Mouse (Mus musculus) cerebellum, adult 2 months (tissue): Measurements from ENCODE around the gene Cckbr. TPM values are rescaled to one million over a fixed set of nuclear protein-coding genes. Genes with fewer than 3 reads are reported as not detected.

Source experiments
- DNase-seq, 2 experiments: peaks; one replicate each; pipeline ENCODE4 v3.0.0; 2021
- H3K27ac ChIP-seq: fragments of 200-500 bp; 2 replicates; pipeline ENCODE4 v1.5.1; 2012; ENCODE audit warnings: low read length, control low read depth, inconsistent platforms; ENCODE audit not compliant: insufficient read depth
- H3K27me3 ChIP-seq: fragments of 200-500 bp; 2 replicates; pipeline ENCODE4 v1.6.1; 2012; ENCODE audit warnings: inconsistent platforms, mild to moderate bottlenecking, low read length, moderate library complexity; ENCODE audit not compliant: control insufficient read depth, insufficient read depth
- H3K4me1 ChIP-seq: fragments of 200-500 bp; 2 replicates; pipeline ENCODE4 v1.6.1; 2011; ENCODE audit warnings: low read length; ENCODE audit not compliant: control insufficient read depth, insufficient read depth
- H3K4me3 ChIP-seq: fragments of 200-500 bp; replicated peaks from 2 replicates; pipeline ENCODE3; 2011; ENCODE audit warnings: mild to moderate bottlenecking, low read depth, low read length, control low read depth; ENCODE audit not compliant: insufficient read depth
- CTCF ChIP-seq: fragments of 200-500 bp; IDR thresholded peaks from 2 replicates; pipeline ENCODE4 v1.5.1; 2011; ENCODE audit warnings: low read depth, mild to moderate bottlenecking, control low read depth, low read length, moderate library complexity, borderline replicate concordance; ENCODE audit not compliant: insufficient read depth
- POLR2A ChIP-seq: fragments of 200-500 bp; IDR thresholded peaks from 2 replicates; pipeline ENCODE4 v1.6.1; 2011; ENCODE audit warnings: low read length, control low read depth, borderline replicate concordance; ENCODE audit not compliant: insufficient read depth
- WGBS: fragments of 180-500 bp; shearing (Covaris S2); methylation state at CpG from one replicate; pipeline ENCODE4 v1.1.7; 2018; 5-methylcytosine and 5-hydroxymethylcytosine counted together
- polyA plus RNA-seq: library from polyadenylated mRNA; depleted of rRNA; stranded (reverse); fragments of >200 nt; gene quantifications from 2 replicates; pipeline ENCODE4 v1.2.3, GENCODE M21; 2012; rRNA removed

The Cckbr gene
- polyA plus RNA-seq, 1 experiment: 8.5 TPM

DNA sequence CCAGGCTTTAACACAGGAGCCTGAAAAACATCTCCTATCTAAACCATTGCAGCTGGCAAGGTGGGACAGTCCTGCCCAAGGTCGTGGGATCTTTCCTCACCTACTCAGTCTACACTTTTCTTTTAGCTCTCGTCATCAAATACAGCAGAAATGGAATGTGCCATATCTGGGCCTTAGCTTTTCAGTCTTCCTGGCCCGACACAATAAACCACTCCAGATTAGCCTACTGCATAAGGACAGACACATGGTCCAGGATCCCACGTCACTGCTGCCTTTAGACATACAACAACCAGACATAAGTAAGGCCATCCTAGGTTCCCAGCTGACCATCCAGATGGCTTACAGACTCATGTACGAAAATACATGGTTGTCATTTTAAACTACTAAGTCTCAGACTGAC, 84.6 kb downstream of the Cckbr start:
- H3K4me1 ChIP-seq: no peaks in the 10 kb centered on the region
- H3K27me3 ChIP-seq: no peaks in the 10 kb centered on the region
- DNase-seq: no peak
- no peak overlapping the region for H3K27ac ChIP-seq
- H3K4me3 ChIP-seq: no peak overlapping the region
- WGBS: 82% methylated on average over 5 of the region's 5 CpGs
- no peak for TF ChIP-seq CTCF
- no peak for TF ChIP-seq POLR2A

DNA sequence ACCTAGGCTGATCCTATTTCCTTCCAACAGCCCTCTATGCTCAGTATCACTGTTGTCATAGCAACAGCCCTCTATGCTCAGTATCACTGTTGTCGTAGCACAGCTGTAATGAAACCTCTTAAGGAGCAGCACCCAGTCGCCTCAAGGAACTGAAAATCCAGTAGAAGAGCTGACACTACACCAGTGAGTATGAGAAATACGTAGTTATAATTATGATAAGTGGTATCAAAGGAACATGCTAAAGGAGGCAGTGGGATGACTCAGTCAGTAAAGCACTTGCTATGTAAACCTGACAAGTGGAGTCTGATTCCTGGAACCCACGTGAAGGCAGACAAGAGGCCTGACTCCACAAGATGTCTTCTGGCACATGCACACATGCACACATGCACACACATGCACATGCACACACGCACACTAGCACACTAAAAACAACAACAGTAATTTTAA, 88.3 kb downstream of the Cckbr start:
- H3K27me3 ChIP-seq: no peaks in the 10 kb centered on the region
- no peak for TF ChIP-seq CTCF
- no peak for TF ChIP-seq POLR2A
- no peak overlapping the region for H3K27ac ChIP-seq
- H3K4me3 ChIP-seq: no peak overlapping the region
- H3K4me1 ChIP-seq: no peaks in the 10 kb centered on the region
- WGBS: 65% methylated on average over 5 of the region's 5 CpGs
- no peak for DNase-seq

DNA sequence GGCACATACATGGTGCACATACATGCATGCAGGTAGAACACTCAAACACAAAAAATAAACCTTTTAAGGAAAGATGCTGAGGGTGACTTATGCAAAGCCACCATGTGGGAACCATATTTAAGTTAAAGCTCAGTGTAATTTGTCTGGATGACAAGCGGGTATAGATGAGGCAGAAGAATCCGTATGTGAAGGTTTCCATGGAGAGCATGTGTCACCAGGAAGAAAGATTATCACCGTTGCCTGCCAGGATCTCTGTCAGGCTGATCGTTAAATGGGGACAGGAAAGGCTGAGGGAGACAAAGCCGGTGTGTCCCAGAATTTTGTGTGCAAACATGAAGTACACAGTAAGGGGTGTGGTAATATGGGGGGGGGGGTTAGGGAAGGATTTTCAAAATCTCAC, 89.0 kb downstream of the Cckbr start:
- WGBS: 30% methylated on average over 5 of the region's 5 CpGs
- Histone ChIP-seq H3K4me1 (no peaks in the 10 kb centered on the region), H3K4me3 (no peak overlapping the region), H3K27ac (no peak overlapping the region), H3K27me3 (no peaks in the 10 kb centered on the region)
- TF ChIP-seq CTCF: no peak
- TF ChIP-seq POLR2A: no peak
- no peak for DNase-seq

DNA sequence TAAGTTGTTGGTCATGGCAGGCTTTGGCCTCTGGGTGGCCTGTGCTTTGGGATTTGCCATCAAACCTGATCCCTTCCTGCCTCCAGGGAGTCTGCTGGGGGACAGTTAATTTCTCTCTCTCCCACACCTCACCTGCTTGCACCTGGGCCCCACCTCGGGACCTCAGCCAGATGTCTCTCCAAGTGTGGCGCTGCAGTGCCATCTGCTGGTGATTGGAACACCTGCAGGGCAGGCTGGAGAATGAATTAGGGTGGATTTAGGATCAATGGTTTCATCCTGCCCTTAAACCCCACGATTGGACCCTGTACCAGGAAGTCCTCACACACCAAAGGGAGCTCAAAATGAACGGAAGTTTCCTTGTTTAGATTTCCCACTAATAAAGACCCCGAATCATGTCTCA, 89.6 kb downstream of the Cckbr start:
- TF ChIP-seq CTCF (peak; percentile 93), POLR2A (no peak)
- Histone ChIP-seq H3K4me1 (no peaks in the 10 kb centered on the region), H3K4me3 (no peak overlapping the region), H3K27ac (no peak overlapping the region), H3K27me3 (no peaks in the 10 kb centered on the region)
- DNase-seq: peak; percentile 49 to 69
- 15% methylated on average over 5 of the region's 5 CpGs for WGBS

DNA sequence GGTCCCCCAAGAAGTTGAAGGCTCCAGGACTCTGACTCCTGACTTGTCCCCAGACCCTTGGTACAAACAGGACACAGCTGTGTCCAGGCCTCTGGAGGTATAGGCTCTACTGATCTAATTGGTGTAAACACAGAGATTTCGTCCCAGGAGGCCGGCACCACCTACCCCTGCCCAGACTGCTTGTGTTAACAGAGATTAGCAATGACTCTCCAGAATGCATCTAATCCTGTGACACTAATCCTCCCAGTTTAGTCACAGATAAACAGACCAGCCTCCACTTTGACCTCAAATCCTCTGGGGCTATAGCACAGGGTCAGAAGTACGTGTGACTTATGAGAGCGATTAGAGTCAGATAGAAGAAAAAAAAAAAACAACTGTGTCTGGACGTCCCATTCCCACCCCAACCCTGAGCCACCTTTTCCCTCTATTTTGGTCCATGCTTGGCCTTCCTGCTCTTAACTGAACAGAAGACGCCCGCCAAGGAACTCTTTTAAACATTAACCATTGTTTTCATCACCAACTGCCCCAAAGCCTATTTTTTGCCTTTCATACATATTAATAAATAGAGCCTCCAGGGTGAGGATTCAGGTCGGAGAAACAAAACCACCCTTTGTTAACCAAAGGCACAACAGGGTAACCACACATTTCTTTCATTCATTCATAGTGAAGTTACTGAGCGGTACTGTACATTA, 91.3 kb downstream of the Cckbr start:
- DNase-seq: no peak
- TF ChIP-seq CTCF: no peak
- no peak for TF ChIP-seq POLR2A
- H3K4me3 ChIP-seq: no peak overlapping the region
- WGBS: 76% methylated on average over 9 of the region's 9 CpGs
- H3K27me3 ChIP-seq: no peaks in the 10 kb centered on the region
- H3K4me1 ChIP-seq: no peaks in the 10 kb centered on the region
- H3K27ac ChIP-seq: no peak overlapping the region

DNA sequence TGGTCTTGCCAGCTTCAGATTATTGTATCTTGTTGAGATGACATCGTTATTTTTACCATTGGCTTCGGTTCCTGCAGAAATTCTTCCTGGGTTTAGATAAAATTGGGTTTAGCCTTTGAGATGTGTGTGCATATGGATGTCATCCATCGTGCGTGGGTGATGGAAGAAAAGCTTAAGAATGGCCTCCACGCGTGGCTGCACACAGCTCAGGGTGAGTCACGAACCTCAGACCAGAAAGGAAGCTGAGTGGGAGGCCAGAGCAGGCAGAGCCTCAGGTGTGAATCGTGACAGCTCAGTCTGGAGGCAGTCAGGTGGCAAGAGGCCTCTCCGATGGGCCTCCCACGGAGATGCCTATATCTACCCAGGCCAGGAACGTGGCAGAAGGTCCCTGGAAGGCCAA, 93.8 kb downstream of the Cckbr start:
- no peak for TF ChIP-seq CTCF
- no peak for TF ChIP-seq POLR2A
- 16% methylated on average over 11 of the region's 11 CpGs for WGBS
- no peaks in the 10 kb centered on the region for H3K4me1 ChIP-seq
- H3K27ac ChIP-seq: no peak overlapping the region
- DNase-seq: peak; percentile 55 to 85
- no peaks in the 10 kb centered on the region for H3K27me3 ChIP-seq
- no peak overlapping the region for H3K4me3 ChIP-seq

DNA sequence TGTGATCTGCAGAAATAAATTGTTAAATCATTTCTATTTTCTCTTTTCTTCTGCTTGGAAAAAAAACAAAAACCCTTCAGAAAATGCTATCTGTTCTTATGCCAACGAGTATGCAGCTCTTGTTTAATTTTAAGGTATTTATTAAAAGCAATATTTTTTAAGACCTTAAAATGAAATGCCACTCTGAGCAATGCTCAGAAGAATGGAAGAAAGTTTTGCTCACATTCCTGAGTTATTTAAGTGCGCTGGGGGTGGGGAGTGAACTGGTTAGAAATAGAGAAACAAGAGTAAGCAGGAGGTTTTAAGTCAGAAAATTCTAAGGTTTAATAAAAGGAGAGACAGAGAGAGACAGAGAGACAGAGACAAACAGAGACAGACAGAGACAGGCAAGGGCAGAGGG, 94.2 kb downstream of the Cckbr start:
- no peak for DNase-seq
- Histone ChIP-seq H3K4me3 (no peak overlapping the region), H3K27me3 (no peaks in the 10 kb centered on the region), H3K27ac (no peak overlapping the region; the same call in 1 of the 2 replicates), H3K4me1 (no peaks in the 10 kb centered on the region)
- 61% methylated on average over 2 of the region's 2 CpGs for WGBS
- TF ChIP-seq POLR2A (no peak), CTCF (no peak)

DNA sequence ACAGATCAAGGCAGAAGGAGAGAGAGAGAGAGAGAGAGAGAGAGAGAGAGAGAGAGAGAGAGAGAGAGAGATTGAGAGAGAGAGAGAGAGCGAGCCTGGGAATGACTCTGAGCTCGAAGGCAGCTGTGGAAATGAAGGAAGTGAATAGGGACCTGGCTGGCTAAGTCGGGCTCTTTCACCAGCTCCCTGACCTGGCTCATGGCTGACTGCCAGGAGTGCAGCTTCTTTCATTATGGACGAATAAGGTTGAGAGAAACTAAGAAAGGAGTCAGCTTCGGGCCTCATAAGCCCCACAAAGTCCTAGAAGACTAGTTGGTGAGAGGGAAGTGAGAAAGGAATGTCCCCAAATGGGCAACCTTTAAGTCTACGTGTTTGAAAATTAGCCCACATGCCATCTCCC, 94.7 kb downstream of the Cckbr start:
- TF ChIP-seq POLR2A (no peak), CTCF (no peak)
- WGBS: 38% methylated on average over 6 of the region's 6 CpGs
- Histone ChIP-seq H3K4me3 (no peak overlapping the region), H3K27me3 (no peaks in the 10 kb centered on the region), H3K27ac (no peak overlapping the region; the same call in 1 of the 2 replicates), H3K4me1 (no peaks in the 10 kb centered on the region)
- DNase-seq: peak in 1 of 2 experiments; percentile 29

Other genes with a start within 250 kb of the Cckbr start
- gene Olfr685, start 239.7 kb upstream of the Cckbr start, polyA plus RNA-seq: not detected in 2 replicates
- not detected in 2 replicates for gene Olfr686, start 218.2 kb upstream of the Cckbr start, polyA plus RNA-seq
- gene Olfr688, start 137.6 kb upstream of the Cckbr start, polyA plus RNA-seq: not detected in 2 replicates
- gene Olfr689, start 114.6 kb upstream of the Cckbr start, polyA plus RNA-seq: not detected in 2 replicates
- gene Olfr690, start 91.6 kb upstream of the Cckbr start, polyA plus RNA-seq: 0.43 and 0.60 TPM in 2 replicates
- gene Olfr691, start 83.5 kb upstream of the Cckbr start, polyA plus RNA-seq: 0.23 and 0.43 TPM in 2 replicates
- not detected in 2 replicates for gene Olfr692, start 57.5 kb upstream of the Cckbr start, polyA plus RNA-seq
- gene Gm5901, start 50.7 kb upstream of the Cckbr start, polyA plus RNA-seq: not detected in 2 replicates
- 36.3 and 37.2 TPM in 2 replicates for gene Fam160a2, start 25.7 kb upstream of the Cckbr start, polyA plus RNA-seq
- 0.89 and 1.1 TPM in 2 replicates for gene Cnga4, start 21.2 kb upstream of the Cckbr start, polyA plus RNA-seq
- 33.8 and 34.1 TPM in 2 replicates for gene Cavin3, start 56.6 kb downstream of the Cckbr start, polyA plus RNA-seq
- 102 and 108 TPM in 2 replicates for gene Smpd1, start 128.6 kb downstream of the Cckbr start, polyA plus RNA-seq
- 441 and 475 TPM in 2 replicates for gene Apbb1, start 155.9 kb downstream of the Cckbr start, polyA plus RNA-seq
- 0.60 and 0.61 TPM in 2 replicates for gene Hpx, start 174.4 kb downstream of the Cckbr start, polyA plus RNA-seq
- gene Trim3, start 207.8 kb downstream of the Cckbr start, polyA plus RNA-seq: 332 and 385 TPM in 2 replicates
- gene Timm10b, start 214.3 kb downstream of the Cckbr start, polyA plus RNA-seq: 122 and 137 TPM in 2 replicates
- gene Arfip2, start 214.7 kb downstream of the Cckbr start, polyA plus RNA-seq: 111 and 121 TPM in 2 replicates
- gene Gm45799, start 214.8 kb downstream of the Cckbr start, polyA plus RNA-seq: 90.8 and 97.9 TPM in 2 replicates
- 5.1 TPM in 2 replicates for gene Dnhd1, start 225.1 kb downstream of the Cckbr start, polyA plus RNA-seq